Mouse (Mus musculus) neural tube, embryonic 10.5 days (tissue): ENCODE measurements around the gene Commd6.
A peak's percentile ranks its signal among the peaks of the same experiment; 100 is the strongest.
"Not testable (repeated sequence)": the region's sequence is repeated elsewhere in the genome, so short reads cannot be mapped to it uniquely, and the experiment has no call there.

ENCODE experiments used
- DNase-seq: peaks from one replicate; pipeline ENCODE4 v3.0.0-alpha.2; 2017; ENCODE audit warnings: low spot score; ENCODE audit errors: extremely low spot score

The Commd6 gene

DNA sequence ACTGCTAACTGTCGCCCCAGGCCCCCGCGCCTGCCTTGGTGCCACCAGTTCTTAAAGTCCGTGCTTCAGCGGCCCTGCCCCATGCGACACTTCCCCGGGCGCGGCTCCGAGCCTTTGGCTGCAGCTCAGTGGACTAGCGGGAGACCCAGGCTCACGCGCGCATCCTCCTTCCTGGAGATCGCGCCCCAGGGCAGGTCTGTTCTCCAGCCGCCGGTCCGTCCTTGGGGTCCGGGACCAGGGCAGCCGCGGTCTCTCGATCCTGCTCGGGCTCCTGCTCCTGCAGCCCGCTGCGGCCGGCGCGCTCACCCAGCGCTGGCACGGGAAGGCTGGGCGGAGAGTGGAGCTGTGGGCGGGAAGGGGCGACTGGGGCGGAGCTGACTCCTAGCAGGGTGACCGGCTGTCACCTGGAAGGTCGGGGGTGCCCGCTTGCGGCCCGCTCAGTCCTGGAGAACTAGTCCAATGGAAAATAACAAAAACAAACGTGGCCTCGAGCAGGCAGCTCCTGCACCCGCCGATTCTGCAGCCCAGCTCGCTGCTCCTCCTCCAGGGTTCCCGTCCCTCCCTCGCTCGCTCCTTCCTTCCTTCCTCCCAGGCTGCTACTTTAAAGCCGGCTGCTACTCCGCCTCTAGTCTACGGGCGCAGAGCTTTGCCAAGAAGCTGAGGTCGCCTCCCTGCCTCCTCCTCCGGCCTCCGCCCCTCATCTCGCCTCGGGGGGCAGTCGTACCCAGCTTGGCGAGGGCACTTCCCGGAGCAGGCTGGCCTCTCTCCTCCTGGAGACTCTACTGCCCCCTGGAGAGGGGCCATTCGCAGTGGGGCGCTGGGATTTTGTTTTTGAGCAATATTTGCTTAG lies 31.7 kb downstream of the Commd6 start, which contains the start of gene Tbc1d4:
TSS of gene Tbc1d4 (minus strand) at position 673 of the 850 bp plus-strand sequence.
- peak; percentile 80 for DNase-seq

DNA sequence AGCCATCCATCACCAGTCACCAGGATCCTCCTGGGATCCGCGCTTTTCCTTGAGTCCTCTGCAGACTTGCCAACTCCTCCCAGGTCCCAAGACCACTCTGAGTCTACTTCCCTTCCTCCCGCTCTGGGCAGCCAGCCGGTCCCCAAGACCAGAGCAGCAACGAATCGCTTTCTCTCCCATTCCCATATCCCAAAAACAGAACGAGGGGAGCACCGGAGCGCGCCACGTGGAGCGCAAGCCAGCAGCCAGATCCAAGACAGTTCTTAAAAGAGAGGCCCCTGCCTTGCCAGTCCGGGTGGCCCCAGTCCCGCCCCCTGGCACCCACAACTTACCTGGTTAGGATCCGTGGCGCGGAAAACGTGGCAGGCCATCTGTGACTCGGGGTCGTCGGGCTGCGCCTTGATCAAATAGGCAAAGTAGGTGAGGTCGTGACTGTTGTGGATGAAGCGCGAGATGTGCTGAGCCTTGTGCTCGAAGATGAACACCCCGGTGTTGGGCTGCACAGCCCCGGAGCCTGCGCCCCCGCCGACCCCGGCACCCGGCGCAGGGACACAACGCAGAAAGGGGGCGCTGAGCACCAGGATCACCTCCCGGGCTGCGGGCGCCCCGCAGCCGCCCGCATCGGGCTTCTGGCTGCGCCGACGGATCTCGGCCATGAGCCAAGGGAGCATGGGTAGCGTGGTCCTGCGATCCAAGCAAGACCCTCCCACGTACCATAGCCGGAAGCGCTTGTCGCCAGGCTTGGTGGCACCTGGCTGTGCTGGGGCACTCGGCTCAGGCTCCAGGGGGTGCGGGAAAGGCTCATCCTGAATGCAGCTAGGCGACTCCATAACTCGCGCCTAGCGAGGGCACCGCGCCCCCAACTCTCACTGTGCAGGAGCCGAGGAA lies 32.6 kb downstream of the Commd6 start:
- peak; percentile 77 for DNase-seq

DNA sequence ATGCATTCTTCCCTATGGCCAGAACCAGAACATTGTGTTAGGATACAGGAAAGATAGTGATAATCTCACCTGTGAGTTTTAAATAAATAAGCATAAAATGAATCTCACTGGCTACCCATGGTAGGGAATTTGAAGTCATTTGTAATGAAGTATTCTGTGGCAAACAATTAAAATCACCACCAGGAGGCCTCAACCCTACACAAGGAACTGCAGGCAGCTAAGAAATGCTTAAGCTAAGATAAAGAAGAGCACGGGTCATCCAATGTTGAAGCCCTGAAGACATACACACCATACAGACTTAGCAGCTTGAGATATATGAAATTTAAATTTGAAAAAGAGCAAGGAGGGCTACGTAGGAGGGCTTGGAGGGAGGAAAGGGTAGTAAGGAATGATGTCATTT lies 34.6 kb downstream of the Commd6 start:
- no peak for DNase-seq

DNA sequence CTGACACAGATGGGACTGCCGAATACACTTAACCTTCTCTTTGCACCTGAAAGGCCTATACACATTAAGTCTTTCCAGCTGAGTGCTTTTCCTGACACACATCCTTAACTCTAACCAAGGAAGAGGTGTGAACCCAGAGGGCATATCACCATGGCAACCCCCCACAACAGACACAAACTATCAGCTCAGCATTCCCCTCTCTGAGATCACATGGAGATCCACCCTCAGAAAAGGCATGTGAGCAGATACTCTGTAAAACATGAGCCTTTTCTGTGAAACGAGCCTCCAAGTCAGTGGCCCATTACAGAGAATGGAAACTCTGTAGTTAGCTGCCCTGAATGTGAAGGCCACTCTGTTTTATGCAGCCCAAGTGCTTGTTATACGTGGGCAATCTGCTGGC lies 37.6 kb downstream of the Commd6 start:
- DNase-seq: no peak

DNA sequence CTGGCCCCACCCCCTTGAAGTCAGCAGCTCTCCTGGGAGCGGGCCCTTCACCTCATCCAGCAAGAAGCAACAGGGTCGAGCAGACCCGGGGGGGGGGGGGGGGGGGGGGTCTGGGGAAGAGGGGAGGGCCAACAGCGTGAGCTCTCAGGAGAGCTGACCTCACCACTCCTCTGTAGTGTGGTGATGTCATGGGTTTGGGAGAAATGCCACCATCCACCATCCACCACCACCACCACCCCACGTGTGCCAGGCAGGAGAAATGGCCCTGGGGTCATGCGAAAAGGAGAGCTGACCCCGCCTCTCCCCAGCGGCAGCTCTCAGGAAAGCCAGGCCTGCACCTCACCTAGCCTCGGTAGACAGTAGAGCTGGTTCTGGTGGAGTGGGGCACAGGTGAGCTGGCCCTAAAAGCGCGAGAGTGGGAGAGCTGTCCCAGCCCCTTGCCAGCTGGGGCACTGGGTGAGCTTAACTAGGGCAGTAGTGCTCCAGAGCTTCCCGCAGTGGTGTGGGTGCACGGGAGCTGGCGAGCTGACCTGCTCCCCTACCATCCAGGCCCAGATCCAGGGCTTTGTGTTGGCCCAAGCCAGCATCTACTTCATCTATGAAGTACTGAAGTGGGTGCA lies 43.3 kb downstream of the Commd6 start:
- DNase-seq: no peak

DNA sequence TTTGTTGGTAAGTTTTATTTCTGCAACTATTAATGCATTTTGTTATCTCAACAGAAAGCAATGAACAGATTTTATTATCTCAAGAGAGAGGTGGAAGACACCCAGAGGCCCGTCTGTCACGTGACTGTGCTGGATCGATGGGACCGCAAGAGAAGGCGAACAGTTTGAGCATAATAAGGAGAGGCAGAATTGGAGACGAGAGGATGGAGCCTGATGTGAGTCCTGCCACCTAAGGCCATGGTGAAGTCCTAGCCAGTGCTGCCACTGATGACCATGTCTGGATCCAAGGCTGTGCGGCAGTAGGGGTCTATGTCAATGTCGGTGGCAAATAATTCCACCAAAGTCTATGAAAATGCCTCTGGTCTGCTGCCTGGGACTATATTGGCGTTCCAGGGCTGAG lies 43.8 kb downstream of the Commd6 start:
- no peak for DNase-seq

DNA sequence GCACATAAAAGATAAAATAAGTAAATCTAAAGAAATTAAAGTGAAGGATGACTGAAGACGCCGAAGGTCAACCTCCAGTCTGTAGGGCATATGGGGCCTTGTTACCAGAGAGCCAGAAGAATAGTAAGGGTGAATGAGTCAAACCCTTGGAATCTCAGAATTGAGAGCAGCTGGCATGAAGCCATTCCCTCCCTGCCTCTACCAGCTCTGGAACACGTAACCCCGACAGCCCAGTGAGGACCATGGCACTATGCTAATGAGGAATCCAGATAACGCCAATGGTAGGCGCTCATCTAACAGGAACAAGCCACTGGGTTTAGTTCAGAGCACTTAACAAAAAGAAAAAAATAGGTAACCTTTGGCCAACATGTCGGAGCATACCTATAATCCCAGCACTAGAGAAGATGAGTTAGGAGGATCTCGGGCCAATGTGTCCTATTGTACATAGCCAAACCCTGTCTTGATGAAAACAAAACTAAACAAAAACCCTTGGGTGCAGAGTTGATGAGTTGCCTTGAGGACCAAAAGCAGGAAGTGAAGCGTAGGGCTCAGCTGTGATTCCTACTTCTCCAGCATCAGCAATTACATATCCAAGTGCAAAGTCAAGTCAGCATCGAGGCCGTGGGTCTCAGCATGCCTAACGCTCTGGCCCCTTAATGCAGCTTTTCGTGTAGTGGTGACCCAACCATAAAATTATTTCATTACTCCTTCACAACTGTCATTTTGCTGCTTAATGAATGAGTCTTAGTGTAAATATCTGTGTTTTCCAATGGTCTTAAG lies 45.0 kb downstream of the Commd6 start:
- no peak for DNase-seq

DNA sequence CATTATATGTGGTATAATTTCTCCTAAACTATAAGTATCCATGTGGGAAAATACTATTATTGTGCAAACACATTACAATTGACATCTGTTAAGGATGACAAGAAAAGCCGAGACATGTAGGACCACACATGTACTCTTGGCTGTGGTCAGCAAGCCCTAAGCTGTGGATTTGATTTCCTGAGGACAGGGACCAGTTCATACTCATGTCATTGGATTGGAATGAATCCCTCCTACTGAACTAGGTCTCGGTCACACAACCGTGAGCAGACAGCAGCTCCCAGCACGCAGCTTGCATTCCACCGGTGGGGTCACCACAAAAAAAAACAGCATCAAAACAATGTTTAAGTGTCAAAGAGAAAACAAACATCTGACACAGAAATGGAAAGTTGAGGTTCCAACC lies 46.5 kb downstream of the Commd6 start:
- no peak for DNase-seq

DNA sequence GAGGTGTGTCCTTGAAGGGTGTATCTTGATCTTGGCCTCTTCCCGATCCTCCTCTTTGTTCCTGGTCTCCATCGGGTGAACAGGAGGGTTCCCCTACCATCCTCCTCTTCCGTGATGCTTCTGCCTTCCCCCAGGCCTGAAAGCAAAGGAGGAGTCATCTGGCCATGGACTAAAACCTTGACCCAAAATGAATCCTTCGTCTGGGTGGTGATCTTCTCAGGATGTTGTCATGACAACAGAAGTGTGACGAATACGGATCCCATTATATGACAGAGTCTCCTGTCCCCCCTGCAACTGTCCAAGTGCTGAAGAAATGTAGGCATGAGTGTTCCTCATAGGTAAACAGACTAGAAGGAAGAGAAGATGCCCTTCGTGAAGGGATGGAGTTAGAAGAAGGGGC lies 47.1 kb downstream of the Commd6 start:
- no peak for DNase-seq

DNA sequence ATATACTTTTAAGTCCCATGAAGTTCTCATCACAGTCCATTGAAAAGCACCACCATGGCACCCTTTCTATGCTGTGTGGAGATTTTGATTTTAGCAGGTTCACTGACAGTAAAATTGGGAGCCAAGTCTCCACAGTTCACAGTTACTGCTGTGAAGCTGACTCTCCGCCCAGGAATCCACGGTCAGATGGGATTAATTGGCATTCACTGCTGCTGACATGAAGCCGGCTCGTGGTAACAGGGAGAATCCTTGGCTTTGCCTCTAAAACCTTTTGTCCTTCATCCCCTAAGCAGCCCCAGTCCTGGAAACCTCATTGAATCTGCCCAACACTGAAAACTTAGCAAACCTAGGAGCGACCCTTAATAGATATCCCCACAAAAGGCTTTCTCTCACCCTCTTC lies 49.4 kb downstream of the Commd6 start:
- DNase-seq: no peak

DNA sequence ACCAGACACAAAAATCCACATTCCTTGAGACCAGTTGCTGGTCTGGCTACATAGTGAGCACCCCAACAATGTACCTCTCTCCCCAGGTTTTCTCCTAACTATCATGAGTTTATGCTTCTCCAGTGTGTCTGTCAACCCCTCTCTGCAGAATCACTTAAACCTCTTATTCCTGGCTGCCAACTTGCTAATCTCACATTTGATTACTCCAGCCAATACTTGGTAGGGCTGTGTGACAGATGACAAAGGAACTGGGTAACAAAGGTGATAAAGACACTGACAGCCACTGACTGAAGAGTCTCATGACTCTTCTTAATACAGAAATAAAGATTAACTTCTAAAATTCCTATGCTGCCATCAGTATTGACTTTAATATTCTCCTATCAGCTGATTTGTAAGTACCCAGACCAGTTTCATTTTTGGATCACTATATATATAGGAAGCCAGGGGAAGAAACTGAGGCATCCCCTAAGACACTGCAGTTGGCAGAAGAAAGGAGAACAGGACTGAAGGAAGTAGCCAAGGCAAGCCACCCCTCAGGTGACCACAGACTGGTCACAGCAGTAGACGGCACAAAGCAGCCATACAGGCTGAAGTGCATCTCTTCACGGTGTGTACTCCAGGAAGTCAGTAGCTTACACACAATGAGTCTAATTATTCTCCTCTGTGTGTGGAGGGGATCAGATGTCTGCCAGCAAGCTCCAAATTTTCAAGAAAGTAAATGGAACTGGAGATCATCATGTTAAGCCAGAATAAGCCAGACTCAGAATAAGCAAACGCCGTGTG lies 52.1 kb downstream of the Commd6 start:
- not testable (repeated sequence) for DNase-seq

DNA sequence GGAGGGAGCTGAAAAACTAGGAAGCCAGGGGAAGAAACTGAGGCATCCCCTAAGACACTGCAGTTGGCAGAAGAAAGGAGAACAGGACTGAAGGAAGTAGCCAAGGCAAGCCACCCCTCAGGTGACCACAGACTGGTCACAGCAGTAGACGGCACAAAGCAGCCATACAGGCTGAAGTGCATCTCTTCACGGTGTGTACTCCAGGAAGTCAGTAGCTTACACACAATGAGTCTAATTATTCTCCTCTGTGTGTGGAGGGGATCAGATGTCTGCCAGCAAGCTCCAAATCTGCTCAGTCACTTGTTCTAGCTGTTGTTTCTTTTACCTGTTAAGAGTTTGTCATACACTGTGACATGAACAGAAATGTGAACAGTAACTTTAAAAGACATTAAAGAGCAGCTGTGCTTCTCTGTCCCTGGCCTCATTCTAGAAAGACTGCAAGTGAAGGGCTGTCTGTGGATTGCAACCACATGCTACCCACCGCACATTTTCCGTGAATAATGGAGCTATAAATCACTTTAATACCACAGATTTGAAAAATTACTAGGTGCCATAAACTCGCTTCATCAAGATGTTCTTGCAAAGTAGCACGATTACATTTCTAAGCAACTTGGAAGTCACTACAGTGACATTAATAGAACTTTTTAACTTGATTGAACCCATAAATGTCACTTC lies 53.0 kb downstream of the Commd6 start:
- not testable (repeated sequence) for DNase-seq

DNA sequence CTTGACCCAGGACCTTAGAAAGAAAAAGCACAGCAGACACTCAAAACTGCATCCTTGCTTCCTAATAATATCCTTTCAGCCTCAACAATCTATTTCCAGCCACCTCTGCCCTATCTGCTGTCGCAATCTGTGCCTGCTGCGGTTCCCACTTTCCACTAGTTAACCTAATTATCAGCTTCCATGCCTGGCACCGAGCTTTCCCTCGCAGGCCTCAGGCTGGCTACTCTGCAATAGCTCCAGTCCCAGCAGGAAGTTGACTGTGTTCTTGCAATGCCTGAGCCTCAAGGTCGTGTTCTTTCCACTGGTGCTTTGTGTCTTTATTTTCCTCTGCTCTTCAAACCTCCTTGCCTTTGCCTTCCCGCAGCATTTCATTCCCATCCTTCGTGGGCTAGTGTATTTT lies 54.4 kb downstream of the Commd6 start:
- no peak for DNase-seq
